Mouse (Mus musculus) liver, postnatal 0 days (tissue): ENCODE measurements around the gene Gm1043.

Experiments used
- CTCF ChIP-seq: sonication (generic); IDR thresholded peaks from 2 replicates; pipeline ENCODE4 v1.5.1; 2016; ENCODE audit warnings: antibody characterized with exemption, low read depth
- EP300 ChIP-seq: IDR thresholded peaks from 2 replicates; pipeline ENCODE4 v1.6.1; 2016; ENCODE audit warnings: antibody characterized with exemption, low read depth, mild to moderate bottlenecking

- TF ChIP-seq EP300 (no peak), CTCF (no peak)
Measured at GRCm38 (mm10) chr5:37082420-37082819, 2.8 kb upstream of the Gm1043 start.
